11 mouse cellular contexts compared by ENCODE assay signal in genomic region chr4:149563941-149564361, GRCm38 (mm10). TPM values are rescaled to one million over a fixed set of nuclear protein-coding genes. Genes with fewer than 3 reads are reported as not detected.
DNase-seq lines count a peak whose midpoint lies in the region; ATAC-seq and TF ChIP-seq lines count a peak whose summit lies in the region.
"Had no signal": no experiment of that assay in that cellular context is flagged by ENCODE, and none has a peak within 500 bp of the region (broad histone marks: within the 10 kb centered on the region; RNA-seq: fewer than 3 reads in every experiment).

No protein-coding gene starts in this region.

- no peak overlapping the region for H3K4me3 ChIP-seq in gastrocnemius, adult 2 months
- no peak overlapping the region for H3K4me3 ChIP-seq in liver, embryonic 12.5 days
- no peak overlapping the region for H3K4me3 ChIP-seq in liver, embryonic 11.5 days (ENCODE audit: low read depth, low read length)
- no peak overlapping the region for H3K4me3 ChIP-seq in hindbrain, embryonic 14.5 days (replicated peaks; ENCODE audit: low read length)
- H3K4me3 ChIP-seq in neural tube, embryonic 13.5 days = no peak overlapping the region
- H3K4me3 ChIP-seq in lung, postnatal 0 days (ENCODE audit: low read depth, low read length) = no peak overlapping the region
- H3K4me3 ChIP-seq: erythroblast, embryonic 14.5 days had no signal

- intact Hi-C loops in gastrocnemius, adult 2 months (cut with DNase I) = no loop called here
- intact Hi-C loops in gastrocnemius, postnatal 14 days (cut with DNase I; ENCODE audit: low total_unique reads) = no loop called here

- DNase-seq in gastrocnemius, adult 2 months = no peak
- DNase-seq in gastrocnemius, postnatal 14 days = no peak
- DNase-seq in liver, embryonic 11.5 days (ENCODE audit: low spot score) = no peak
- DNase-seq in hindbrain, embryonic 14.5 days (ENCODE audit: low spot score) = no peak
- DNase-seq in lung, postnatal 10 days = no peak
- DNase-seq in lung, postnatal 0 days (ENCODE audit: low spot score) = no peak
- DNase-seq: adrenal gland, postnatal 25 days; lung, adult 2 months had no signal

- 0 out of 2 replicates have a peak overlapping the region, but pooled peaks have one; percentile 20 for H3K27ac ChIP-seq in gastrocnemius, adult 2 months
- no peak overlapping the region for H3K27ac ChIP-seq in liver, embryonic 12.5 days
- no peak overlapping the region for H3K27ac ChIP-seq in liver, embryonic 11.5 days (ENCODE audit: low read depth, low read length)
- H3K27ac ChIP-seq in hindbrain, embryonic 14.5 days = peak overlapping the region; percentile 93
- H3K27ac ChIP-seq in neural tube, embryonic 13.5 days (replicated peaks) = peak overlapping the region; percentile 94
- no peak overlapping the region for H3K27ac ChIP-seq in lung, postnatal 0 days (ENCODE audit: low read length)

- no peak for TF ChIP-seq CTCF in gastrocnemius, adult 2 months (IDR thresholded peaks at IDR 0.05)
- no peak for TF ChIP-seq CTCF in lung, postnatal 0 days (IDR thresholded peaks at IDR 0.05)

- H3K4me1 ChIP-seq in liver, embryonic 12.5 days = peaks cover 22% of the 10 kb centered on the region
- peaks cover 12% of the 10 kb centered on the region for H3K4me1 ChIP-seq in liver, embryonic 11.5 days (replicated peaks; ENCODE audit: control insufficient read depth, insufficient read depth, low read length)
- H3K4me1 ChIP-seq in hindbrain, embryonic 14.5 days (replicated peaks; ENCODE audit: control insufficient read depth, insufficient read depth, low read length) = peaks cover 35% of the 10 kb centered on the region
- peaks cover 53% of the 10 kb centered on the region for H3K4me1 ChIP-seq in neural tube, embryonic 13.5 days (replicated peaks)
- H3K4me1 ChIP-seq in lung, postnatal 0 days (ENCODE audit: insufficient read depth, low read depth, low read length) = peaks cover 9% of the 10 kb centered on the region

- peak overlapping the region; percentile 17; the same call in 1 of the 2 replicates for H3K4me2 ChIP-seq in liver, embryonic 12.5 days
- no peak overlapping the region for H3K4me2 ChIP-seq in liver, embryonic 11.5 days
- peak overlapping the region; percentile 53 for H3K4me2 ChIP-seq in hindbrain, embryonic 14.5 days (replicated peaks)
- H3K4me2 ChIP-seq in neural tube, embryonic 13.5 days = peak overlapping the region; percentile 48; the same call in 1 of the 2 replicates
- H3K4me2 ChIP-seq in lung, postnatal 0 days (replicated peaks; ENCODE audit: low read depth, low read length) = no peak overlapping the region

- TF ChIP-seq EP300 in lung, postnatal 0 days (IDR thresholded peaks at IDR 0.05) = no peak

- ATAC-seq in liver, embryonic 12.5 days = no peak
- no peak for ATAC-seq in liver, embryonic 11.5 days (replicated peaks; ENCODE audit: low FRiP score)
- ATAC-seq in hindbrain, embryonic 14.5 days (ENCODE audit: low FRiP score) = no peak
- ATAC-seq in neural tube, embryonic 13.5 days (ENCODE audit: low read depth) = no peak
- ATAC-seq in lung, postnatal 0 days = no peak

- H3K36me3 ChIP-seq in liver, embryonic 12.5 days = no peaks in the 10 kb centered on the region
- no peaks in the 10 kb centered on the region for H3K36me3 ChIP-seq in liver, embryonic 11.5 days (ENCODE audit: control insufficient read depth, insufficient read depth, low read length)
- H3K36me3 ChIP-seq in hindbrain, embryonic 14.5 days (replicated peaks; ENCODE audit: control insufficient read depth, insufficient read depth) = peaks cover 6% of the 10 kb centered on the region; the same call in 1 of the 2 replicates
- H3K36me3 ChIP-seq in neural tube, embryonic 13.5 days = peaks cover 18% of the 10 kb centered on the region
- H3K36me3 ChIP-seq in lung, postnatal 0 days (ENCODE audit: insufficient read depth, low read length) = no peaks in the 10 kb centered on the region

- no peak overlapping the region for H3K9ac ChIP-seq in liver, embryonic 12.5 days
- no peak overlapping the region for H3K9ac ChIP-seq in liver, embryonic 11.5 days (ENCODE audit: low read depth, low read length)
- H3K9ac ChIP-seq in hindbrain, embryonic 14.5 days = no peak overlapping the region
- no peak overlapping the region for H3K9ac ChIP-seq in neural tube, embryonic 13.5 days
- no peak overlapping the region for H3K9ac ChIP-seq in lung, postnatal 0 days (replicated peaks; ENCODE audit: low read depth)

- WGBS in liver, embryonic 12.5 days (ENCODE audit: insufficient replicate concordance) = 60% methylated on average over 10 of the region's 10 CpGs
- 67% methylated on average over 10 of the region's 10 CpGs for WGBS in liver, embryonic 11.5 days
- 78% methylated on average over 10 of the region's 10 CpGs for WGBS in hindbrain, embryonic 14.5 days
- 82% methylated on average over 10 of the region's 10 CpGs for WGBS in neural tube, embryonic 13.5 days
- 71% methylated on average over 10 of the region's 10 CpGs for WGBS in lung, postnatal 0 days

- 0 out of 2 replicates have a peak, but pooled peaks cover 3% of the 10 kb centered on the region for H3K27me3 ChIP-seq in liver, embryonic 12.5 days (replicated peaks)
- H3K27me3 ChIP-seq in liver, embryonic 11.5 days (replicated peaks; ENCODE audit: control insufficient read depth, insufficient read depth, low read length) = peaks cover 3% of the 10 kb centered on the region; the same call in 1 of the 2 replicates
- H3K27me3 ChIP-seq in hindbrain, embryonic 14.5 days (ENCODE audit: control insufficient read depth, insufficient read depth, low read length) = no peaks in the 10 kb centered on the region
- no peaks in the 10 kb centered on the region for H3K27me3 ChIP-seq in neural tube, embryonic 13.5 days
- H3K27me3 ChIP-seq in lung, postnatal 0 days (replicated peaks; ENCODE audit: insufficient read depth, low read length) = no peaks in the 10 kb centered on the region

- no peaks in the 10 kb centered on the region for H3K9me3 ChIP-seq in liver, embryonic 12.5 days (replicated peaks)
- H3K9me3 ChIP-seq in liver, embryonic 11.5 days (ENCODE audit: control insufficient read depth, low read length) = no peaks in the 10 kb centered on the region
- H3K9me3 ChIP-seq in hindbrain, embryonic 14.5 days (ENCODE audit: control insufficient read depth, low read length) = no peaks in the 10 kb centered on the region
- H3K9me3 ChIP-seq in neural tube, embryonic 13.5 days = no peaks in the 10 kb centered on the region; the same call in 1 of the 2 replicates
- H3K9me3 ChIP-seq in lung, postnatal 0 days (ENCODE audit: low read length) = no peaks in the 10 kb centered on the region

RNA-seq across cellular contexts. Expression of gene Clstn1, which starts 22.3 kb away (rescaled TPM):
- 10 to 100 TPM; 24.0 to 38.2 TPM for total RNA-seq in gastrocnemius, adult 2 months (2021)
- total RNA-seq in gastrocnemius, postnatal 14 days (2021) = 10 to 100 TPM; 42.0 to 56.1 TPM
- 6.2 and 6.9 TPM in 2 replicates for polyA plus RNA-seq in liver, embryonic 12.5 days (2016; fragmentation: Nextera tagmentation; extraction: Ambion mirVana)
- 7.8 and 7.9 TPM in 2 replicates for polyA plus RNA-seq in liver, embryonic 11.5 days (2014; fragmentation: Nextera tagmentation; extraction: Ambion mirVana)
- polyA plus RNA-seq in hindbrain, embryonic 14.5 days (2014; fragmentation: Nextera tagmentation; extraction: Ambion mirVana) = 147 and 154 TPM in 2 replicates
- polyA plus RNA-seq in neural tube, embryonic 13.5 days (2015; fragmentation: Nextera tagmentation; extraction: Ambion mirVana) = 131 and 142 TPM in 2 replicates
- polyA plus RNA-seq in lung, postnatal 0 days (2015; fragmentation: Nextera tagmentation; extraction: Ambion mirVana) = 43.6 and 48.7 TPM in 2 replicates

RNA-seq across cellular contexts. Expression of gene Ctnnbip1, which starts 45.9 kb away (rescaled TPM):
- total RNA-seq in gastrocnemius, adult 2 months (2021) = 10 to 100 TPM; 19.0 to 21.4 TPM
- total RNA-seq in gastrocnemius, postnatal 14 days (2021) = 10 to 100 TPM; 40.4 to 41.3 TPM
- 10.0 and 10.1 TPM in 2 replicates for polyA plus RNA-seq in liver, embryonic 12.5 days (2016; fragmentation: Nextera tagmentation; extraction: Ambion mirVana)
- polyA plus RNA-seq in liver, embryonic 11.5 days (2014; fragmentation: Nextera tagmentation; extraction: Ambion mirVana) = 21.4 and 24.6 TPM in 2 replicates
- 99.0 and 100 TPM in 2 replicates for polyA plus RNA-seq in hindbrain, embryonic 14.5 days (2014; fragmentation: Nextera tagmentation; extraction: Ambion mirVana)
- polyA plus RNA-seq in neural tube, embryonic 13.5 days (2015; fragmentation: Nextera tagmentation; extraction: Ambion mirVana) = 78.3 and 79.0 TPM in 2 replicates
- 38.4 and 40.1 TPM in 2 replicates for polyA plus RNA-seq in lung, postnatal 0 days (2015; fragmentation: Nextera tagmentation; extraction: Ambion mirVana)

Comparison
In these comparisons a context has a peak if more than half of its experiments do, and no peak if none do; other contexts are left out.
1. H3K4me2 ChIP-seq: peak in liver, embryonic 12.5 days (single experiment), hindbrain, embryonic 14.5 days (single experiment) and neural tube, embryonic 13.5 days (single experiment); none in liver, embryonic 11.5 days (single experiment) and lung, postnatal 0 days (single experiment).
2. H3K27ac ChIP-seq: peak in gastrocnemius, adult 2 months (single experiment), hindbrain, embryonic 14.5 days (single experiment) and neural tube, embryonic 13.5 days (single experiment); none in liver, embryonic 12.5 days (single experiment), liver, embryonic 11.5 days (single experiment) and lung, postnatal 0 days (single experiment).